Mouse (Mus musculus): Measurements from ENCODE around the gene Ift74.

GRCm38 (mm10) chr4:94620077-94620476, 5.8 kb downstream of the Ift74 start:
- no peak for TF ChIP-seq USF1 (IDR thresholded peaks at IDR 0.05; ENCODE audit: low read depth, low read length)
- TF ChIP-seq GATA1 (IDR thresholded peaks at IDR 0.05; ENCODE audit: low read depth, low read length): no peak
- TF ChIP-seq MEF2A (IDR thresholded peaks at IDR 0.05; ENCODE audit: extremely low read depth, insufficient replicate concordance, low read depth, low read length, poor library complexity, severe bottlenecking): no peak
- no peak for TF ChIP-seq MYB (IDR thresholded peaks at IDR 0.05; ENCODE audit: low read depth, low read length)
- no peak for TF ChIP-seq UBTF (IDR thresholded peaks at IDR 0.05; ENCODE audit: borderline replicate concordance, insufficient read depth, low read depth, low read length)
- TF ChIP-seq CTCF (IDR thresholded peaks at IDR 0.05 in 2 of 3, conservative IDR thresholded peaks at IDR 0.05 in 1 of 3; ENCODE audit: control insufficient read depth in 1 of 3, insufficient read depth in 1 of 3, low read depth in 2 of 3, low read length in 3 of 3, poor library complexity in 1 of 3, severe bottlenecking in 1 of 3): no peak
- no peak for TF ChIP-seq TCF12 (IDR thresholded peaks at IDR 0.05; ENCODE audit: low read depth, low read length)
- no peak for TF ChIP-seq HCFC1 (IDR thresholded peaks at IDR 0.05; ENCODE audit: low read depth, low read length)
- TF ChIP-seq POLR2A (IDR thresholded peaks at IDR 0.05; ENCODE audit: control insufficient read depth in 1 of 2, insufficient read depth in 1 of 2, low read depth in 1 of 2, low read length in 2 of 2, poor library complexity in 1 of 2): no peak
- no peak for TF ChIP-seq ZMIZ1 (IDR thresholded peaks at IDR 0.05; ENCODE audit: low read depth, low read length)
- no peak for TF ChIP-seq TBP (IDR thresholded peaks at IDR 0.05; ENCODE audit: low read depth, low read length)

All from MEL (cell line).